Mouse (Mus musculus): Measurements from ENCODE around the gene Phf12. TPM values are rescaled to one million over a fixed set of nuclear protein-coding genes. Genes with fewer than 3 reads are reported as not detected.

Phf12 gene
- polyA plus RNA-seq, 1 experiment from 2014 or later = 5.5 TPM

- no peak overlapping the region for H3K4me3 ChIP-seq (replicated peaks)
- no peaks in the 10 kb centered on the region for H3K9me3 ChIP-seq (replicated peaks)
- peak overlapping the region; percentile 33 for H3K9ac ChIP-seq
- no peak overlapping the region for H3K4me2 ChIP-seq
- 54% methylated on average over 1 of the region's 1 CpGs for WGBS (ENCODE audit: insufficient replicate concordance)
- peaks cover 80% of the 10 kb centered on the region for H3K4me1 ChIP-seq (replicated peaks)
- peak overlapping the region; percentile 100 for H3K27ac ChIP-seq (replicated peaks)
- H3K36me3 ChIP-seq (replicated peaks) = peaks cover 23% of the 10 kb centered on the region
- H3K27me3 ChIP-seq = no peaks in the 10 kb centered on the region
- ATAC-seq (ENCODE audit: insufficient read depth) = no peak
Observed at GRCm38 (mm10) chr11:78062563-78062962, 80.0 kb downstream of the Phf12 start.

DNA sequence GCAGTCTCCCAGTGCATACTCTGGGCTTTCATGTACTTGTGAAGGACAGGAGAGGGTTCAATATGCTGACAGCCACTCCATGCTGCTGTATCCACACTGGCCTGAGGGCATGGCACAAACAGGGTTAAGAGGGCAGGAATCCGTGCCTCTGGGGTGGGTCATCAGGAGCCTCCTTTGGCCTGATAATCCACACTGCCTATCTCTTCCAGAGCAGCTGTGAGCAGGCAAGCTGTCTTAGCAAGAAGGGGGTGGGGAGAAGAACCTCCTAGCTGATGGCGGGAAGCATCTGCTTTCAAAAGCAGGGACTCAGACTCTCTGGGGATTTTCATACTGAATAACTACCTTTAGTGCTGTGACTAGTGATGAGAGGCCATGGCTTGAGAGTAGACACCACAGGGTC, 83.4 kb downstream of the Phf12 start:
- 23% methylated on average over 2 of the region's 2 CpGs for WGBS (ENCODE audit: insufficient replicate concordance)
- Histone ChIP-seq H3K9ac (peak overlapping the region; percentile 70), H3K27ac (replicated peaks) (peak overlapping the region; percentile 100), H3K9me3 (replicated peaks) (no peaks in the 10 kb centered on the region), H3K36me3 (replicated peaks) (no peaks in the 10 kb centered on the region), H3K4me1 (replicated peaks) (peaks cover 94% of the 10 kb centered on the region), H3K4me2 (peak overlapping the region; percentile 78), H3K4me3 (replicated peaks) (peak overlapping the region; percentile 24), H3K27me3 (no peaks in the 10 kb centered on the region)
- peak; percentile 80 for ATAC-seq (ENCODE audit: insufficient read depth)

DNA sequence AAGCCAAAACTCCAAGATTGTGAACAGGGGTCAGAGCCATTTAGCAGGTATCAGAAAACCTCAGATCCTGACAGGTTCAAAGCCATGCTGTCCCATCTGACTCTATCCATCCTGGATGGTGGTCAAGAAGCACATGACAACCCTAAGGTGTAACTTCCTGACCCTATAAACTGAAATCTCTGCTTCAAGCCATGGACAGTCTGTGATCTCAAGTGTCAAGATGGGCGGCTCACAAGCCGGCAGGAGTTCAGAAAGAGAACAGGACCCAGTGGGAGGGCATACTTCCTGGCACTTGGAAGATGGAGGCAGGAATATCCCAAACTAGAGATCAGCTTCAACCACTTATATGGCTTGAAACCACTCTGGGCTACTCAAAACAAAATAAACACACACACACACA, 84.1 kb downstream of the Phf12 start:
- H3K9ac ChIP-seq = peak overlapping the region; percentile 70
- ATAC-seq (ENCODE audit: insufficient read depth) = no peak
- H3K27ac ChIP-seq (replicated peaks) = peak overlapping the region; percentile 100
- peaks cover 91% of the 10 kb centered on the region for H3K4me1 ChIP-seq (replicated peaks)
- H3K9me3 ChIP-seq (replicated peaks) = no peaks in the 10 kb centered on the region
- H3K4me3 ChIP-seq (replicated peaks) = peak overlapping the region; percentile 24
- H3K36me3 ChIP-seq (replicated peaks) = no peaks in the 10 kb centered on the region
- H3K27me3 ChIP-seq = no peaks in the 10 kb centered on the region
- WGBS (ENCODE audit: insufficient replicate concordance) = 68% methylated on average over 2 of the region's 2 CpGs
- H3K4me2 ChIP-seq = peak overlapping the region; percentile 78

- 67% methylated on average over 5 of the region's 5 CpGs for WGBS (ENCODE audit: insufficient replicate concordance)
Observed at GRCm38 (mm10) chr11:78067566-78067965, 85.0 kb downstream of the Phf12 start.

GRCm38 (mm10) chr11:78069130-78069529, 86.6 kb downstream of the Phf12 start:
- peak overlapping the region; percentile 70 for H3K9ac ChIP-seq
- H3K27me3 ChIP-seq = no peaks in the 10 kb centered on the region
- no peak for ATAC-seq (ENCODE audit: insufficient read depth)
- H3K4me3 ChIP-seq (replicated peaks) = peak overlapping the region; percentile 69
- H3K4me2 ChIP-seq = peak overlapping the region; percentile 78
- 16% methylated on average over 5 of the region's 5 CpGs for WGBS (ENCODE audit: insufficient replicate concordance)
- H3K36me3 ChIP-seq (replicated peaks) = peaks cover 20% of the 10 kb centered on the region
- no peaks in the 10 kb centered on the region for H3K9me3 ChIP-seq (replicated peaks)
- H3K4me1 ChIP-seq (replicated peaks) = peaks cover 67% of the 10 kb centered on the region
- peak overlapping the region; percentile 100 for H3K27ac ChIP-seq (replicated peaks)

More at GRCm38 (mm10) chr11:78067566-78067965, 85.0 kb downstream of the Phf12 start:
- H3K9ac ChIP-seq = peak overlapping the region; percentile 70
- peaks cover 4% of the 10 kb centered on the region; the same call in 1 of the 2 replicates for H3K36me3 ChIP-seq (replicated peaks)
- peaks cover 83% of the 10 kb centered on the region for H3K4me1 ChIP-seq (replicated peaks)
- peak overlapping the region; percentile 78 for H3K4me2 ChIP-seq
- H3K27ac ChIP-seq (replicated peaks) = peak overlapping the region; percentile 100
- ATAC-seq (ENCODE audit: insufficient read depth) = no peak
- no peaks in the 10 kb centered on the region for H3K9me3 ChIP-seq (replicated peaks)
- H3K27me3 ChIP-seq = no peaks in the 10 kb centered on the region
- H3K4me3 ChIP-seq (replicated peaks) = peak overlapping the region; percentile 69

DNA sequence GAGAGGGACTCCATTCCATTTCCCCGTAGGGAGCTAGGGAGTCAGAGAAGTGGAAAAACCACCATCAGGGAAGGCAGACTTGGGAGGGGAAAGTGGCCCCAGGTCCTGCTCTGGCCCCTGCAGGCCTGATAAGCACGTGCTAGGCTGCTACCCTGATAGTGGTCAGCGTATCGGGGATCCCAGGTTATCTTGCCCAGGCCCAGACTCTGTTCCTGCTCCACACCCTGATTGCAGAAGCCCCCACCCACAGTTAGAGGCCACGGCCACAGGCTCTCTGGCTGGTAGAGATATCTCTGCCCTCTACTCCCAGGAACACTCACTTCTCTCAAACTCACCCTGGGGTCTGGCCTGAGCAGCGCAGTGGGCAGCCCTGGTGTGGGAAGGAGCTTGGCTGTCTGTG, 87.1 kb downstream of the Phf12 start:
- peak overlapping the region; percentile 69 for H3K4me3 ChIP-seq (replicated peaks)
- H3K27ac ChIP-seq (replicated peaks) = peak overlapping the region; percentile 100
- H3K4me1 ChIP-seq (replicated peaks) = peaks cover 67% of the 10 kb centered on the region
- peak overlapping the region; percentile 90 for H3K9ac ChIP-seq
- H3K9me3 ChIP-seq (replicated peaks) = no peaks in the 10 kb centered on the region
- H3K36me3 ChIP-seq (replicated peaks) = peaks cover 25% of the 10 kb centered on the region
- H3K4me2 ChIP-seq = peak overlapping the region; percentile 78
- H3K27me3 ChIP-seq = no peaks in the 10 kb centered on the region
- WGBS (ENCODE audit: insufficient replicate concordance) = 21% methylated on average over 6 of the region's 6 CpGs
- ATAC-seq (ENCODE audit: insufficient read depth) = peak; percentile 71

- Histone ChIP-seq H3K4me1 (replicated peaks) (peaks cover 67% of the 10 kb centered on the region), H3K9me3 (replicated peaks) (no peaks in the 10 kb centered on the region), H3K36me3 (replicated peaks) (peaks cover 48% of the 10 kb centered on the region), H3K9ac (peak overlapping the region; percentile 90), H3K27ac (replicated peaks) (peak overlapping the region; percentile 100), H3K4me3 (replicated peaks) (peak overlapping the region; percentile 69), H3K27me3 (no peaks in the 10 kb centered on the region), H3K4me2 (peak overlapping the region; percentile 78)
- no peak for ATAC-seq (ENCODE audit: insufficient read depth)
- 37% methylated on average over 5 of the region's 5 CpGs for WGBS (ENCODE audit: insufficient replicate concordance)
Observed at GRCm38 (mm10) chr11:78071938-78072337, 89.4 kb downstream of the Phf12 start.

DNA sequence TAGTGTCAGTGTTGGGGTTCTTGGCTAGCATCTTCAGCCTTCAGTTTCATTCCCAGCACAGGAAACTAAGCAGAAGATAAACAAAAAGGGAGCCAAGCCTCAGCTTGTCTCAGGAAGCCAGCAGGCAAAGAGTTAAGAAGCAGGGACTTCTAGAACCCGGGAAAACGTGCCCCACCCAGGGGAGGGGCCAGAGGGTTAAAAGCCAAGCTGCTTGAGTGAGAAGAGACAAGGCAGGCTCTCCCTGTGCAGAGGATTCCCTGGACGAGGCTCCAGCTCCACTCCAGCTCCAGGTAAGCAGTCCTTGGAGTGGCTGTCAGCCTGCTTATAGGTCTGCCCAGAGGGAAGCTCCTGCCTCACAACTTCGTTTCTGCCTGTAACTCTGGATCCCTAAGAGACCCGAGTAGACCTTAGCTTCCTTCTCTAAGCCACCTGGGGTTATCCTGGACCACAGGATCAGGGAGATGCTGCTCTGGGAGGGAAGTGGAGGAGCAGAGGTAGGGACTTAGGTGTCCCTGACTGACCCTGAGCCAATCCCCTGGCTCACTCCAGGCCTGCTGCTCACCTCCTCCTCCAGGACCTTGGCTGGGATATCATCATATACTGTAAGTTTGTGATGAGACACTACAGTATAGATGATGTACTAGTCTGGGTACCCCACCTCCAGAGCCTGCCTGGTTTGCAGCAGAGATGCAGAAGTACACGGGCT, 90.0 kb downstream of the Phf12 start:
- ATAC-seq (ENCODE audit: insufficient read depth) = peak; percentile 11
- Histone ChIP-seq H3K9ac (peak overlapping the region; percentile 90), H3K4me1 (replicated peaks) (peaks cover 62% of the 10 kb centered on the region), H3K36me3 (replicated peaks) (peaks cover 54% of the 10 kb centered on the region), H3K9me3 (replicated peaks) (no peaks in the 10 kb centered on the region), H3K4me2 (peak overlapping the region; percentile 78), H3K27me3 (no peaks in the 10 kb centered on the region), H3K4me3 (replicated peaks) (peak overlapping the region; percentile 69), H3K27ac (replicated peaks) (peak overlapping the region; percentile 100)
- WGBS (ENCODE audit: insufficient replicate concordance) = 5% methylated on average over 6 of the region's 6 CpGs

GRCm38 (mm10) chr11:78073577-78074276, 91.2 kb downstream of the Phf12 start:
- peak overlapping the region; percentile 100 for H3K27ac ChIP-seq (replicated peaks)
- peak overlapping the region; percentile 78 for H3K4me2 ChIP-seq
- H3K9me3 ChIP-seq (replicated peaks) = no peaks in the 10 kb centered on the region
- WGBS (ENCODE audit: insufficient replicate concordance) = 40% methylated on average over 9 of the region's 9 CpGs
- peaks cover 60% of the 10 kb centered on the region for H3K4me1 ChIP-seq (replicated peaks)
- H3K36me3 ChIP-seq (replicated peaks) = peaks cover 62% of the 10 kb centered on the region
- H3K9ac ChIP-seq = peak overlapping the region; percentile 90
- no peaks in the 10 kb centered on the region for H3K27me3 ChIP-seq
- H3K4me3 ChIP-seq (replicated peaks) = peak overlapping the region; percentile 69
- ATAC-seq (ENCODE audit: insufficient read depth) = peak; percentile 69

- peak overlapping the region; percentile 78 for H3K4me2 ChIP-seq
- peak overlapping the region; percentile 90 for H3K9ac ChIP-seq
Observed at GRCm38 (mm10) chr11:78074277-78074652, 91.7 kb downstream of the Phf12 start.

DNA sequence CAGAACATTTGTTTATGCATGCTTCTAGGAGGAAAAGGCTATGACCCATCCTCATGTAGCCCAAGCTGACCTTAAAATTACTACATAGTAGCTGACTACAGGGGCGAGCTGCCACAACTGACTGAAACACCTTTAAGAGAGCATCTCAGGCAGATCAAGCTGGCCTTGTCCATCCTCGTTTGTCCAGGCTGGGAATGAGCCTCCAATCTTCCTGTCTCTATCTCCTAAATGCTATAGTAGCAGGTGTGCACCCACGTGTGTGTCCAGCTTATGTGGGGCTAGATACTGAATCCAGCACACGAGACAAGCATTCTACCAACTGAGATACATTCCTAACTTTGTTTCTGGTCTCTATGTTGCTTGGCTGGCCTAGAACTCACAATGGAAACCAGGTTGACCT, 92.1 kb downstream of the Phf12 start:
- WGBS (ENCODE audit: insufficient replicate concordance) = 44% methylated on average over 4 of the region's 4 CpGs
- Histone ChIP-seq H3K4me1 (replicated peaks) (peaks cover 61% of the 10 kb centered on the region), H3K4me3 (replicated peaks) (peak overlapping the region; percentile 69), H3K9ac (peak overlapping the region; percentile 90), H3K27me3 (no peaks in the 10 kb centered on the region), H3K4me2 (peak overlapping the region; percentile 78), H3K27ac (replicated peaks) (peak overlapping the region; percentile 100), H3K9me3 (replicated peaks) (no peaks in the 10 kb centered on the region), H3K36me3 (replicated peaks) (peaks cover 62% of the 10 kb centered on the region)
- ATAC-seq (ENCODE audit: insufficient read depth) = no peak

More at GRCm38 (mm10) chr11:78074277-78074652, 91.7 kb downstream of the Phf12 start:
- H3K4me3 ChIP-seq (replicated peaks) = peak overlapping the region; percentile 69
- H3K9me3 ChIP-seq (replicated peaks) = no peaks in the 10 kb centered on the region
- ATAC-seq (ENCODE audit: insufficient read depth) = peak; percentile 61
- H3K27me3 ChIP-seq = no peaks in the 10 kb centered on the region
- H3K36me3 ChIP-seq (replicated peaks) = peaks cover 62% of the 10 kb centered on the region
- peak overlapping the region; percentile 100 for H3K27ac ChIP-seq (replicated peaks)
- peaks cover 60% of the 10 kb centered on the region for H3K4me1 ChIP-seq (replicated peaks)
- WGBS (ENCODE audit: insufficient replicate concordance) = 28% methylated on average over 2 of the region's 2 CpGs
